Mouse (Mus musculus) E14TG2a.4 (cell line): ENCODE measurements around the gene Tmem251.

Source experiments
- CTCF ChIP-seq: conservative IDR thresholded peaks from 2 replicates; pipeline ENCODE4 v1.5.1; 2014; ENCODE audit warnings: low read length
- NANOG ChIP-seq: IDR thresholded peaks from 2 replicates; pipeline ENCODE4 v1.6.1; 2014; ENCODE audit warnings: borderline replicate concordance, low read length, mixed read lengths
- POU5F1 ChIP-seq: IDR thresholded peaks from 2 replicates; pipeline ENCODE4 v1.6.1; 2014; ENCODE audit warnings: low read length, borderline replicate concordance

DNA sequence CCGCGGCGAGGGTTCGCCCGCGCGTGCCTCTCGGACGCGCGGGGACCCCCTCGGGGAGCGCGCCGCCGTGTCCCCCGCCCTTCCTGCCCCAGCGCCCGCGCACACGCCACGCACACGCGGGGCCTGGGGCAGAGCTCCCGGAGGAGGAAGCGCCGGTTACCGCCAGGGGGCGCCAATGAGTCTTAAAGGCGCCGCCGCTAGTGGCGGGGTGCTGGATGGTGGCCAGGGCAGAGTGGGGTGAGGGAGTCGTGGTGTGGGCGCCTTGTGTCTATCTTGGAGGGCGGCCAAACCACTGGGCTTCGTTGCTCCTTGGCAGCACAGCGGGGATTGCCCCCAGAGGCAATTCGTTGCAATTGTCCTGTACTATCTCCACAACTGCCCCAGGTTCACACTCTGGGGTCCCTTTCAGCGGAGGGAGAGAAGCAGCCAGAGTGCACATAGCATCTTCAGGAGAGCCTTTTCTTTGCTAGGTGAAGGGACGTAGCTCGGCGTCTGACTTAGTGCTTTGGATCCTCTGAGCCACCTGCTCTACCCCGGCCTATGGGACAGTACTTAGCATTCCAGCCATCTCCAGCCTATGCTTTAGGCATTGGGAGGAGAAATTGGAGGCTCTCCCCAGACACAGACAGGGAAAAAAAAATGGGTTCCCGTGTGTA lies 38.2 kb upstream of the Tmem251 start:
- TF ChIP-seq CTCF = peak; percentile 33; the same call in 1 of the 2 replicates
- no peak for TF ChIP-seq POU5F1
- TF ChIP-seq NANOG = no peak
